Mouse (Mus musculus): ENCODE measurements around the gene Slfn5.
A peak's percentile ranks its signal among the peaks of the same experiment; 100 is the strongest.
"Not testable (repeated sequence)": the region's sequence is repeated elsewhere in the genome, so short reads cannot be mapped to it uniquely, and the experiment has no call there.

Gene Slfn5

GRCm38 (mm10) chr11:82945636-82946035, 5.5 kb upstream of the Slfn5 start:
- no peak for DNase-seq (ENCODE audit: low read depth, low spot score)

GRCm38 (mm10) chr11:82947457-82947856, 3.7 kb upstream of the Slfn5 start:
- no peak for DNase-seq (ENCODE audit: low read depth, low spot score)

- no peak for DNase-seq (ENCODE audit: low read depth, low spot score)
Observed at GRCm38 (mm10) chr11:82949036-82949435, 2.1 kb upstream of the Slfn5 start.

GRCm38 (mm10) chr11:82951865-82952611, 889 bp downstream of the Slfn5 start:
- DNase-seq (ENCODE audit: low read depth, low spot score) = no peak

- DNase-seq (ENCODE audit: low read depth, low spot score) = no peak
Observed at GRCm38 (mm10) chr11:82952612-82953542, 1.7 kb downstream of the Slfn5 start.

GRCm38 (mm10) chr11:82954631-82955030, 3.5 kb downstream of the Slfn5 start:
- no peak for DNase-seq (ENCODE audit: low read depth, low spot score)

GRCm38 (mm10) chr11:82956925-82957324, 5.8 kb downstream of the Slfn5 start:
- DNase-seq (ENCODE audit: low read depth, low spot score) = no peak

GRCm38 (mm10) chr11:82959613-82960012, 8.5 kb downstream of the Slfn5 start:
- peak; percentile 29 for DNase-seq (ENCODE audit: low read depth, low spot score)

GRCm38 (mm10) chr11:82961743-82962142, 10.6 kb downstream of the Slfn5 start:
- DNase-seq (ENCODE audit: low read depth, low spot score) = no peak

- no peak for DNase-seq (ENCODE audit: low read depth, low spot score)
Observed at GRCm38 (mm10) chr11:82962215-82962614, 11.1 kb downstream of the Slfn5 start.

GRCm38 (mm10) chr11:82970712-82971589, 19.8 kb downstream of the Slfn5 start:
- no peak for DNase-seq (ENCODE audit: low read depth, low spot score)

- DNase-seq (ENCODE audit: low read depth, low spot score) = no peak
Observed at GRCm38 (mm10) chr11:82971590-82971974, 20.4 kb downstream of the Slfn5 start.

GRCm38 (mm10) chr11:82973916-82974315, 22.8 kb downstream of the Slfn5 start:
- no peak for DNase-seq (ENCODE audit: low read depth, low spot score)

- DNase-seq (ENCODE audit: low read depth, low spot score) = not testable (repeated sequence)
Observed at GRCm38 (mm10) chr11:82982409-82982808, 31.3 kb downstream of the Slfn5 start.

GRCm38 (mm10) chr11:82983193-82983592, 32.0 kb downstream of the Slfn5 start:
- no peak for DNase-seq (ENCODE audit: low read depth, low spot score)

- DNase-seq (ENCODE audit: low read depth, low spot score) = no peak
Observed at GRCm38 (mm10) chr11:82987621-82988020, 36.5 kb downstream of the Slfn5 start.

- no peak for DNase-seq (ENCODE audit: low read depth, low spot score)
Observed at GRCm38 (mm10) chr11:82989357-82989756, 38.2 kb downstream of the Slfn5 start.

- not testable (repeated sequence) for DNase-seq (ENCODE audit: low read depth, low spot score)
Observed at GRCm38 (mm10) chr11:82990612-82991385, 39.6 kb downstream of the Slfn5 start.

- no peak for DNase-seq (ENCODE audit: low read depth, low spot score)
Observed at GRCm38 (mm10) chr11:82991469-82992166, 40.5 kb downstream of the Slfn5 start, which contains the start of gene Slfn9. Gene Slfn9, minus strand, starts transcription at chr11:82991830.

- no peak for DNase-seq (ENCODE audit: low read depth, low spot score)
Observed at GRCm38 (mm10) chr11:83013356-83013755, 62.2 kb downstream of the Slfn5 start.

All from retina, postnatal 7 days (tissue).